Mouse (Mus musculus) thymus, postnatal 0 days (tissue): ENCODE data around the gene Hsd17b10. TPM values are rescaled to one million over a fixed set of nuclear protein-coding genes. Genes with fewer than 3 reads are reported as not detected.

ENCODE experiments used
- DNase-seq: peaks from one replicate; pipeline ENCODE4 v3.0.0-alpha.2; 2015; ENCODE audit warnings: low spot score
- polyA plus RNA-seq: library from polyadenylated mRNA; unstranded; fragments of >200 nt; fragmentation: Nextera tagmentation; extraction: Ambion mirVana; gene quantifications from 2 replicates; pipeline ENCODE4 v1.2.1, GENCODE M21; 2015

Gene Hsd17b10
- polyA plus RNA-seq: 137 and 141 TPM in 2 replicates

GRCm38 (mm10) chrX:152001737-152002710 lies at the start of gene Hsd17b10:
Gene Hsd17b10 (plus strand): TSS chrX:152001845.
- peak; percentile 78 for DNase-seq

- no peak for DNase-seq
Measured at GRCm38 (mm10) chrX:151999006-151999710, 2.5 kb upstream of the Hsd17b10 start.

DNA sequence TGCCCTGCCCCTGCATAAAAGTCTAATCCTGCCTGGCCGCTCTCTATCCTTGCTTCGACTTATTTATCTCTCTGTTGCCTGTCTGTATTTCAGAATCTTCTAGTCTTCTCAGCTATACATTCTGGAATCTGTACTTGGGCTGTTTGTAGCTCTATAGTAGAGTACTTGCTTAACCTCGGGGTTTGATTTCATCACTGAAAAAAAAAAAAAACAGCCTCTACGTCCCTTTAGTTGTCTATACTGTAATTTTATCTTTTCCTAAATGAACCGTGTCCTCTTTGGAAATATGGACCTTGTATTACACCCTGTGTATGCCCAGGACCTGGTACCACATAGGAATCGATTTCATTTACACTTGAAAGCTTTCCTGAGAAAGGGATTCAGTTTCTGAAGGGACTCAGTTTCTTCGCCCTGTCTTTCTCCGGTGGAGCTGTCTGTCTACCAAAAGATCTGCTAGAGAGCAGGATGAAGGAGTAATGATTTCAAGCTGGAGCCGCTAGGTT lies 412 bp upstream of the Hsd17b10 start:
- no peak for DNase-seq

DNA sequence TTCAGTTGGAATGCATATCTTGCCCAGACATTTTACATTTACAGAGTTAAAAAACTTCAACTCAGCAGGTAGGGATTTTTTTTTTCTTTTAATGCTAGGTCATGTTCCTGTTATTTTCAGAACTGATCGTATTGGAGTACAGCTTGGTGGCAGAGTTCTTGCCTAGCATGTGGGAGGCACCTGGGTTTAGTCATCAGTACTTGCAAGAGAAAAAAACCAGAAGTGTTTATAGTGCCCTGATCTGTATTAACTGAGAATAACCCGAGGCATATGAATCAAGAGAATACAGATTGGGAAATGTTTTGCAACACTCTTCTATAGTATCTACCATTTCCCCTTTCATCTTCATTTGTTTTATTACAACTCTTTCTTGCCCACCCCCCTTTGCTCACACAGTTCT lies 1.2 kb downstream of the Hsd17b10 start:
- DNase-seq: no peak

GRCm38 (mm10) chrX:152007863-152008262 lies 6.2 kb downstream of the Hsd17b10 start:
- no peak for DNase-seq

DNA sequence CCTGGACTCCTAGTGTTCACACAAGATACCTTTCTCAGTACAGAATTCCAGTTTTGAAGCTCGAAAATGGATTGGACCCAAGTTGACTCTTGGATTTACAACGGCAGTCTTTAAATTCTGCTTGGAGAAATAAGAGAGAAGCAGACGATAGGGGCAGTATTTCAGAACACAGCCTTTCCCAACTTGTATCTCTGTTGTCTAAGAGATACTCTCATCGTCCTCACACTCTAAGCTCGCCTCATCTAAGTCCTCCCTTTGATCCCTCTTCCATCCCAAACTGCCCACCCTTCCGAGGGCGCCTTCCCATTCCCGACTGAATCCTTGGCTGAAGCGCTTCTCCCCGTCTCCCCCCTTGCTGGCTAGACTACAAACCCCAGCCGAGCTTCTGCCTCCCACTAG lies 14.1 kb downstream of the Hsd17b10 start:
- DNase-seq: peak; percentile 24

GRCm38 (mm10) chrX:152016151-152017145 lies 14.8 kb downstream of the Hsd17b10 start, which contains the start of the genes Ribc1 and Smc1a:
Gene Ribc1 (minus strand): TSS chrX:152016295.
Gene Smc1a (plus strand): TSS chrX:152016428.
- peak; percentile 92 for DNase-seq

- no peak for DNase-seq
Measured at GRCm38 (mm10) chrX:152017186-152017585, 15.5 kb downstream of the Hsd17b10 start.

DNA sequence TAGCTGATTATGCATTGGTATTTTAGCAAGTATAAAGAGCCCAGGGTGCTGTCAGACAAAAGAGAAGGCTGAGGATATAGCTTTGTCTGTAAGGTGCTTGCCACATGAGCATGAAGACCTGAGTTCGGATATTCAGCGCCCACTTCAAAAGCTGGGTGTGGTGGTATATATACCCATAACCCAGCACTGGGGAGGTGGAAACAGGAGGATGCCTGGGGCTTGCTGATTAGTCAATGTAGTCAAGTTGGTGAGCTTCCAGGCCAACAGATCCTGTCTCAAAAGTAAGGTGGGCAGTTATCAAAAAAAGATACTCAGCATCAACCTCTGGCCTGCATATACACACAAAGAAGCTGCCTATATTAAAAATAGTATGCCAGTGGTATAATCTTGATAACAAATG lies 17.6 kb downstream of the Hsd17b10 start:
- DNase-seq: no peak

DNA sequence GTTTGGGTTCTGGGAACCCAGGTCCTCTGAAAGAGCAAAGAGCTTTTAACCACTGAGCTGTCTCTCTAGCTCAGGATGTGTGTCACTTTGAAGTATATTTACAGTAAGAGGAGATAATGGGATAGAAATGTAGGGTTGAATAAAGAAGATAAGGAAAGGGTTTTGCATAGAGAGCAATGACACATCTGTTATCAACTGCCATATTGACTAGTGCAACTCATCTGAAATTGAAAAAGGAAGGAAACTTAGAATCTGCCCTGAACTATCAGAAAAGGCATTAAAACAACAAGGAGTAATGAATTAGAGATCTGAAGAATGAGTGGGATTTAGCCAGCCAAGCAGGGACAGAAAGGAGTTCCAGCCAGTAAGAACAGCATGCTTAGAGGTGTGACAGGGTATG lies 38.2 kb downstream of the Hsd17b10 start:
- no peak for DNase-seq

DNA sequence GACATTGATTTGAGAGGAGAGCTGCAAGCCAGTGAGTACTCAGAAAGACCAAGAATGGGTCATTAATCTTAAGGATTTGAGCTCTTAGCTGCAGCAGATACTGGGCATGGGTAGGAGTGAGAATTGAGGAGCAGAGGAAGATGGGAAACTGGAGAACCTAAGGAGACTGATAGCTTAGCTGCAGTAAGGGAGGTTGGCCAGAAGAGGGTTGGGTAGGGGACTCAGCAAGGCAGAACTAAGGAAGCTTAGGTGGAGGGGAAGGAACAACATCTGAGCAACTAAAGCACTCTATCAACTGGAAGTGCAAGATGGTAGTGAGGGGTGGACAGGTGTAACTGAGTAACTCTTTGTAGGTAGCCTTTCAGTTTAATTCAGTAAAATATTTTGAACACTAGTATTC lies 45.6 kb downstream of the Hsd17b10 start:
- DNase-seq: no peak

GRCm38 (mm10) chrX:152052546-152052945 lies 50.9 kb downstream of the Hsd17b10 start:
- DNase-seq: no peak

Other genes with a start within 250 kb of the Hsd17b10 start
- gene Huwe1, start 201.0 kb upstream of the Hsd17b10 start, polyA plus RNA-seq: 23.6 and 25.4 TPM in 2 replicates
- 3.1 and 4.5 TPM in 2 replicates for gene Ribc1, start 14.4 kb downstream of the Hsd17b10 start, polyA plus RNA-seq
- 105 and 106 TPM in 2 replicates for gene Smc1a, start 14.6 kb downstream of the Hsd17b10 start, polyA plus RNA-seq
- 0.88 and 0.89 TPM in 2 replicates for gene Iqsec2, start 142.4 kb downstream of the Hsd17b10 start, polyA plus RNA-seq
- 19.4 and 23.9 TPM in 2 replicates for gene Kdm5c, start 231.2 kb downstream of the Hsd17b10 start, polyA plus RNA-seq